Mouse (Mus musculus): Measurements from ENCODE around the gene Tpsg1. TPM values are rescaled to one million over a fixed set of nuclear protein-coding genes. Genes with fewer than 3 reads are reported as not detected.

Tpsg1 gene
- polyA plus RNA-seq, 2 experiments from 2014 or later = not detected

- no peak for ATAC-seq
These were observed 39.4 kb downstream of the Tpsg1 start for GRCm38 (mm10) chr17:25408302-25408999.

- ATAC-seq = no peak
These were observed 40.5 kb downstream of the Tpsg1 start for GRCm38 (mm10) chr17:25409621-25410020.

- no peak for ATAC-seq
These were observed 41.1 kb downstream of the Tpsg1 start for GRCm38 (mm10) chr17:25410180-25410579.

- ATAC-seq = no peak
These were observed 41.7 kb downstream of the Tpsg1 start for GRCm38 (mm10) chr17:25410786-25411185.

GRCm38 (mm10) chr17:25411251-25411650 lies 42.2 kb downstream of the Tpsg1 start:
- ATAC-seq = no peak

GRCm38 (mm10) chr17:25414209-25414608 lies 45.1 kb downstream of the Tpsg1 start:
- ATAC-seq = no peak

- ATAC-seq = no peak
These were observed 45.8 kb downstream of the Tpsg1 start for GRCm38 (mm10) chr17:25414917-25415316.

GRCm38 (mm10) chr17:25415421-25415913 lies 46.4 kb downstream of the Tpsg1 start:
- ATAC-seq = no peak

GRCm38 (mm10) chr17:25416219-25416618 lies 47.1 kb downstream of the Tpsg1 start:
- ATAC-seq = no peak

GRCm38 (mm10) chr17:25417990-25418389 lies 48.9 kb downstream of the Tpsg1 start:
- no peak for ATAC-seq

GRCm38 (mm10) chr17:25418926-25419325 lies 49.9 kb downstream of the Tpsg1 start:
- ATAC-seq = no peak

GRCm38 (mm10) chr17:25420998-25421397 lies 51.9 kb downstream of the Tpsg1 start:
- no peak for ATAC-seq

Other genes starting within 250 kb of the Tpsg1 start
- gene Ptx4, start 248.5 kb upstream of the Tpsg1 start, polyA plus RNA-seq (2017; shearing (Covaris generic)) = not detected
- gene Clcn7, start 235.9 kb upstream of the Tpsg1 start, polyA plus RNA-seq (2017; shearing (Covaris generic)) = 10 to 100 TPM; 15.4 to 16.8 TPM
- not detected for gene Ccdc154, start 206.8 kb upstream of the Tpsg1 start, polyA plus RNA-seq (2017; shearing (Covaris generic))
- gene Gm38655, start 193.8 kb upstream of the Tpsg1 start, polyA plus RNA-seq (2017; shearing (Covaris generic)) = not detected
- 10 to 100 TPM; 13.1 to 14.3 TPM for gene BC003965, start 184.7 kb upstream of the Tpsg1 start, polyA plus RNA-seq (2017; shearing (Covaris generic))
- gene Unkl, start 180.9 kb upstream of the Tpsg1 start, polyA plus RNA-seq (2017; shearing (Covaris generic)) = 10 to 100 TPM; 14.4 to 20.2 TPM
- gene Gnptg, start 129.1 kb upstream of the Tpsg1 start, polyA plus RNA-seq (2017; shearing (Covaris generic)) = 10 to 100 TPM; 44.3 to 57.7 TPM
- 10 to 100 TPM; 27.7 to 32.1 TPM for gene Tsr3, start 129.1 kb upstream of the Tpsg1 start, polyA plus RNA-seq (2017; shearing (Covaris generic))
- gene Baiap3, start 112.9 kb upstream of the Tpsg1 start, polyA plus RNA-seq (2017; shearing (Covaris generic)) = 1 to 10 TPM; 1.4 to 8.5 TPM
- gene Ube2i, start 94.7 kb upstream of the Tpsg1 start, polyA plus RNA-seq (2017; shearing (Covaris generic)) = 100 to 1,000 TPM; 368 to 405 TPM
- not detected for gene Prss34, start 70.9 kb upstream of the Tpsg1 start, polyA plus RNA-seq (2017; shearing (Covaris generic))
- not detected for gene Prss28, start 60.6 kb upstream of the Tpsg1 start, polyA plus RNA-seq (2017; shearing (Covaris generic))
- not detected for gene Prss29, start 50.6 kb upstream of the Tpsg1 start, polyA plus RNA-seq (2017; shearing (Covaris generic))
- gene Tpsab1, start 23.7 kb upstream of the Tpsg1 start, polyA plus RNA-seq (2017; shearing (Covaris generic)) = not detected
- not detected for gene Tpsb2, start 3.0 kb upstream of the Tpsg1 start, polyA plus RNA-seq (2017; shearing (Covaris generic))
- not detected for gene Cacna1h, start 64.5 kb downstream of the Tpsg1 start, polyA plus RNA-seq (2017; shearing (Covaris generic))
- gene Tekt4, start 85.3 kb downstream of the Tpsg1 start, polyA plus RNA-seq (2017; shearing (Covaris generic)) = not detected
- gene Sstr5, start 128.0 kb downstream of the Tpsg1 start, polyA plus RNA-seq (2017; shearing (Covaris generic)) = not detected
- gene Sox8, start 201.4 kb downstream of the Tpsg1 start, polyA plus RNA-seq (2017; shearing (Covaris generic)) = under 1 TPM in 1 of 2 experiments, not detected in 1; 0.25 TPM
- 10 to 100 TPM; 12.1 to 16.7 TPM for gene Lmf1, start 209.8 kb downstream of the Tpsg1 start, polyA plus RNA-seq (2017; shearing (Covaris generic))

Measured in activated CD4-positive, CD25-positive, alpha-beta regulatory T cell, adult 4 months (primary cell).